Mouse (Mus musculus) spleen, adult 18-20 months (tissue): Measurements from ENCODE around the gene Tnnt1.

Experiments
- DNase-seq, 2 experiments: peaks; one replicate each; pipeline ENCODE4 v3.0.0; 2022; ENCODE audit warnings: mixed read lengths in 2 of 2

Tnnt1 gene

GRCm38 (mm10) chr7:4497271-4497903 lies 18.8 kb downstream of the Tnnt1 start:
- DNase-seq, result no peak

- DNase-seq, result no peak
These were observed 19.7 kb downstream of the Tnnt1 start for GRCm38 (mm10) chr7:4496468-4496867.

GRCm38 (mm10) chr7:4493991-4494390 lies 22.2 kb downstream of the Tnnt1 start:
- no peak for DNase-seq

GRCm38 (mm10) chr7:4492284-4493224 lies 23.6 kb downstream of the Tnnt1 start:
- DNase-seq, result no peak

GRCm38 (mm10) chr7:4491308-4491707 lies 24.9 kb downstream of the Tnnt1 start:
- no peak for DNase-seq

GRCm38 (mm10) chr7:4482281-4482680 lies 33.9 kb downstream of the Tnnt1 start:
- no peak for DNase-seq

- DNase-seq, result no peak
These were observed 36.5 kb downstream of the Tnnt1 start for GRCm38 (mm10) chr7:4479674-4480073.

GRCm38 (mm10) chr7:4478796-4479291 lies 37.3 kb downstream of the Tnnt1 start:
- no peak for DNase-seq

DNA sequence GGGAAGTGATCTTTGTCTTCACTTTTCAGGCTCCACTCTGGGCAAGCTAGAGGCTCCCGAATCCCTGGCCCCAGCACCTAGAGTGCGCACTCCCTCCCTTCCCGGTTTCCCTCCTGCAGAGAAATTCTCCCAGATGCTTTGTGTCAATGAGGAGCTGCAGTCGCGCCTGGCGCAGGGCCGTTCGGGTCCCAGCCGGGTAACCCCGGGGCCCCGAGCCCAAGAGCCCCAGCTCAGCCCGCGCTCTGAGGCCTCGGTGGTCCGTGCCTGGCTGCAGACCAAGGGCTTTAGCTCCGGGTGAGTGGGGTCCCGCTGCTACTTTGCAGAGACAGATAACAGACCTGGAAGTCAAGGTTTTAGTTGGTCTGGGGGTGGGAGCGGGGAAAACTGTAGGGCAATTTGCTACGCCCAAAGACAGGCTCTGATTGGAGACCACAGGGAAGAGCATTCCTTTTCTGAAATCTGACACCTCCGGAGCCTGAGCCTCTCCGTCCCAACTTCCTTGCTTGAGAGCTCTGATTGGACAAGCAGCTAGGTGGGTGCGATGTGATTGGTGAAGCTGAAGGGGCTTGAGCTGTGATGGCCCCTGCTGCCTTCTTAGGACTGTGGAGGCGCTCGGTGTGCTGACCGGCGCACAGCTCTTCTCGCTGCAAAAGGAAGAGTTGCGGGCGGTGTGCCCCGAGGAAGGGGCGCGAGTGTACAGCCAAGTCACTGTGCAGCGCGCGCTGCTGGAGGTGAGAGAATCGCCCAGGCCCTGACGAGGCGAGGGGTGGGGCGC lies 38.0 kb downstream of the Tnnt1 start:
- no peak for DNase-seq

DNA sequence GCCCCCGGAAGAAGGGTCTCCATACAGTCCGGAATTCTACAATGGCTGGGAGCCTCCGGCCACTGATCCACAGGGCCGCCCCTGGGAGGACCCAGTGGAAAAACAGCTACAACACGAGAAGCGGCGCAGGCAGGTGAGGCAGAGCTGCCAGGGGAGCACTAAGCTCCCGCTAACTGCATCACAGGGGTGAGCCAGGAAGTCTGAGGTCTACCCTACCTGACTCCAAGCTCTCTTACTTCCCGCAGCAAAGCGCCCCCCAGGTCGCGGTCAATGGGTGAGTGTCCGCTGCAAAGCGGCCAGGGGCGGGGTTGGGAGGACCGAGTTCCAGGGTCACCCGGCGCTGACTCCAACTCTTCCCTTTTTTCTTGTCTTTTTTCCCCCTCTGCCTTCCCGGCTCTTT lies 42.2 kb downstream of the Tnnt1 start:
- no peak for DNase-seq

DNA sequence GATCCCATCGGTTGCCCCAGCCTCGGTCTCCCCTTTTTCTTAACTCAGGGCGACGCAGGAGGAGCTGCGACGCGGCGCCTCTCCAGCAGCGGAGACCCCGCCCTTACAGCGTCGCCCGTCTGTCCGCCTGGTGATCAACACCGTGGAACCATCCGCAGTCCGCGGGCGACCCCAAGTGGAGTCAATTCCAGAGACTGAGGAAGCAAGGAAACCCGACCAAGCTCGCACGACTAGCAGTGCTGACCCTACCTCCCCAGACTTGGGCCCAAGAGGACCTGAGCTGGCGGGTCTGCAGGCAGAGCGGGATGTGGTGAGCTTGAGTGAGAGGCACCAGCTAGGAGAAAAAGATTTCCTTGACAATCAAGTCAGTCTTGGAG lies 45.0 kb downstream of the Tnnt1 start:
- peak in 1 of 2 experiments; percentile 48 for DNase-seq

- DNase-seq, result peak in 1 of 2 experiments; percentile 25
These were observed 45.7 kb downstream of the Tnnt1 start for GRCm38 (mm10) chr7:4470275-4471178.

DNA sequence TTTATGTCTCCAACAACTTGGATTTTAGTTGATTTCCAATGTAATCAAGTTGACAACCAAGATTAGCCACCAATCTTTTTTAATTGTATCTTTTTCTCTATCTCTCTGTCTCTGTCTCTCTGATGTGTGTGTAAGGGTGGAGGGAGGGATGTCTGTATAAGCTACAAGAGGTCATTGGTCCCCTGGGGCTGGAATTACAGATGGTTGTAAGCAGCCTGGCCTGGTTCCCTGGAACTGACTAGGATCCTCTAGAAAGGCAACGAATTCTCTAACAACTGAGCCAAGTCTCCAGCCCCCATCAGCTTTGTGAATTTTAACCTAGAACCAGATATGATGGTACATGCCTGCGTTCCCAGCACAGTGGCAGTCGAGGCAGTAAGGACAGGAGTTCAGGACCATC lies 48.4 kb downstream of the Tnnt1 start:
- DNase-seq, result no peak

DNA sequence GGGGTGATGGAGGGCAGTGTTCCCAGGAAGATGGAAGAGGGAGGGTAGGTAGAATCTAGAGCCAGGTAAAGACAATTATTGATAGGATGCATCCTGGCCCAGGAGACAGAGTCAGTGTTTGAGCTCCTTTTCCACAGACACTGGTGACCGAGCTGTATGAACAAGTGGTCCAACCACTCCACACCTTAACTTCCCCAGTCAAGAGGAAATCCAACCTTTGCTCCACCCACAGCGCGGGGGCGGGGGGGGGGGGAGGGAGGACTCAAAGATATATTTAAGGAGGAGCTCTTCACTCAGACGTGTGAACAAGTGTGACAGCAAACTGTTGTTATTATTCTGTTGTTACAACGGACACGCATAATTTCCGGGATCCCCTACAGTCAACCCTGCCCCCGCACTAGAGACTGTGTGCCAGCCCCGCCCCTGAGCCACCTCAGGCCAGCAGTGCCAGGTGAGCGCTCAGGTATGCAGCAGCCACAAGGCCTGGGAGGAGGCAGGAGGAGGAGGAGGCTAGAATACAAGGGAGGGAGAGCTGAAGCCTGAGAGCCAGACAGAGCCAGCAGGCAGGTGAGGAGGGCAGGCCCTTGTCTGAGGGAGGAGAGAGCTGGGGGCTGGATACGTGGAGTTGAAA lies 51.9 kb downstream of the Tnnt1 start:
- DNase-seq, result no peak

- no peak for DNase-seq
These were observed 55.4 kb downstream of the Tnnt1 start, which contains the start of gene Eps8l1 for GRCm38 (mm10) chr7:4460576-4461434. TSS of gene Eps8l1 (plus strand) at chr7:4460674.
